Mouse (Mus musculus): ENCODE data around the gene Crip2. TPM values are rescaled to one million over a fixed set of nuclear protein-coding genes. Genes with fewer than 3 reads are reported as not detected.

Crip2 gene
- 52.9 and 129 TPM in 2 replicates for polyA plus RNA-seq (2011; ENCODE audit: insufficient read length, low read depth, missing spikeins)

- Histone ChIP-seq H3K4me1 (ENCODE audit: control insufficient read depth, insufficient read depth, low read length) (peaks cover 2% of the 10 kb centered on the region; the same call in 1 of the 2 replicates), H3K4me3 (ENCODE audit: insufficient read depth, low read length) (peak within 1 kb of the TSS; percentile 75), H3K27ac (ENCODE audit: insufficient read depth, low read length) (peak within 1 kb of the TSS; percentile 12; the same call in 1 of the 2 replicates)
- TF ChIP-seq CTCF (IDR thresholded peaks at IDR 0.05; ENCODE audit: borderline replicate concordance, insufficient read depth, low read length) (no peak), POLR2A (IDR thresholded peaks at IDR 0.05; ENCODE audit: low read depth, low read length) (peak; percentile 78)
Observed at GRCm38 (mm10) chr12:113139908-113140615, at the start of gene Crip2. TSS of gene Crip2 (plus strand) at chr12:113140236.

DNA sequence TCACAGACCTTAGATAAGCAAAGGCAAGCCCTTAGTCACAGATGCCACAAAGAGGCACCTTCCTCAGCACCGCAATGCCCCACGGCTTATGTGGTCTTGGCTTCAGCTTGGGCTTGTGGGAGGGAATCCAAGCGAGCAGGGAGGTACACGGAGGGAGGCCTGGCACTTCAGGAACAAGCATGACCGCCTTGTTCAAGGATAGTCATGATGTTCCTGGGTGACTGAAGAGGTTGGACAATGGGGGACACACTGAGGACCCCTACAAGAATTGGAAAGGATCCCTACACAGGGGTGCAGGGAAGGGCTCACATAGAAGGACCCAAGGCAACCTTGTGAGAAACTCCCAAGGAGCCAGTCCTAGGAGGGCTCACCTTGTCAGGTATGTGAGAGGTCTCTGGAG lies 43.0 kb upstream of the Crip2 start:
- TF ChIP-seq POLR2A (IDR thresholded peaks at IDR 0.05; ENCODE audit: low read depth, low read length) = no peak
- TF ChIP-seq CTCF (IDR thresholded peaks at IDR 0.05; ENCODE audit: borderline replicate concordance, insufficient read depth, low read length) = no peak
- Histone ChIP-seq H3K27ac (ENCODE audit: insufficient read depth, low read length) (no peak overlapping the region), H3K4me1 (ENCODE audit: control insufficient read depth, insufficient read depth, low read length) (peaks cover 7% of the 10 kb centered on the region), H3K4me3 (ENCODE audit: insufficient read depth, low read length) (no peak overlapping the region)

DNA sequence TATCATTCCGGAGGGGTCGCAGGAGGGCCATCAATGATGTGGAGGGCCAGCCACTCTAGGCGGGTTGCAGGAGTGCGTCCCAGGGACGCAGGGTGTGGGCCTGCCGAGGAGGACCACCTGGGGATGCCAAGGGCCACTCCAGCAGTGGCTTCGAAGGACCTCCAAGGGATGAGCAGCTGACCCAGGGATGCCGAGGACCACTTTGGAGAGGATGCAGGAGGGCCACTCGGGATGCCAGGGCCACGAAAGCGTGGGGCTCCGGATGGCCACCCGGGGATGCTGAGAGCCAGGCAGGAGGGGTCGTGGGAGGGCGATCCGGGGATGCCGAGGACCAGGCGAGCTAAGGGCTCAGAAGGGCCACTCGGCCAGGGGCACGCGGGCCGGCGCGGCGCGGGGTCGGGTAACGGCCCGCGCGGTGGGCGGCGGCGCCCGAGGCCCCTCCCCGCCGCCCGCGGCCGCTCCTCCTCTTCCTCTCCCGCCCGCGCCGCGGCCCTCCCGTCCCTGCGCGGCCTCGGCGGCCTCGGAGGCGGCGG lies 42.2 kb upstream of the Crip2 start, which contains the start of gene Mta1:
Mta1 (plus strand) TSS at position 530 of the 533 bp plus-strand sequence.
- Histone ChIP-seq H3K4me3 (ENCODE audit: insufficient read depth, low read length) (peak within 1 kb of the TSS; percentile 98), H3K4me1 (ENCODE audit: control insufficient read depth, insufficient read depth, low read length) (peaks cover 7% of the 10 kb centered on the region), H3K27ac (ENCODE audit: insufficient read depth, low read length) (peak within 1 kb of the TSS; percentile 50)
- peak; percentile 78 for TF ChIP-seq POLR2A (IDR thresholded peaks at IDR 0.05; ENCODE audit: low read depth, low read length)
- TF ChIP-seq CTCF (IDR thresholded peaks at IDR 0.05; ENCODE audit: borderline replicate concordance, insufficient read depth, low read length) = no peak

GRCm38 (mm10) chr12:113098530-113099151 lies 41.4 kb upstream of the Crip2 start:
- H3K4me1 ChIP-seq (ENCODE audit: control insufficient read depth, insufficient read depth, low read length) = peaks cover 7% of the 10 kb centered on the region
- peak overlapping the region; percentile 42 for H3K27ac ChIP-seq (ENCODE audit: insufficient read depth, low read length)
- no peak for TF ChIP-seq POLR2A (IDR thresholded peaks at IDR 0.05; ENCODE audit: low read depth, low read length)
- no peak for TF ChIP-seq CTCF (IDR thresholded peaks at IDR 0.05; ENCODE audit: borderline replicate concordance, insufficient read depth, low read length)
- H3K4me3 ChIP-seq (ENCODE audit: insufficient read depth, low read length) = peak overlapping the region; percentile 98

- TF ChIP-seq POLR2A (IDR thresholded peaks at IDR 0.05; ENCODE audit: low read depth, low read length) = no peak
- TF ChIP-seq CTCF (IDR thresholded peaks at IDR 0.05; ENCODE audit: borderline replicate concordance, insufficient read depth, low read length) = no peak
- Histone ChIP-seq H3K27ac (ENCODE audit: insufficient read depth, low read length) (no peak overlapping the region), H3K4me1 (ENCODE audit: control insufficient read depth, insufficient read depth, low read length) (peaks cover 7% of the 10 kb centered on the region), H3K4me3 (ENCODE audit: insufficient read depth, low read length) (peak overlapping the region; percentile 98)
Observed at GRCm38 (mm10) chr12:113099470-113100237, 40.4 kb upstream of the Crip2 start.

DNA sequence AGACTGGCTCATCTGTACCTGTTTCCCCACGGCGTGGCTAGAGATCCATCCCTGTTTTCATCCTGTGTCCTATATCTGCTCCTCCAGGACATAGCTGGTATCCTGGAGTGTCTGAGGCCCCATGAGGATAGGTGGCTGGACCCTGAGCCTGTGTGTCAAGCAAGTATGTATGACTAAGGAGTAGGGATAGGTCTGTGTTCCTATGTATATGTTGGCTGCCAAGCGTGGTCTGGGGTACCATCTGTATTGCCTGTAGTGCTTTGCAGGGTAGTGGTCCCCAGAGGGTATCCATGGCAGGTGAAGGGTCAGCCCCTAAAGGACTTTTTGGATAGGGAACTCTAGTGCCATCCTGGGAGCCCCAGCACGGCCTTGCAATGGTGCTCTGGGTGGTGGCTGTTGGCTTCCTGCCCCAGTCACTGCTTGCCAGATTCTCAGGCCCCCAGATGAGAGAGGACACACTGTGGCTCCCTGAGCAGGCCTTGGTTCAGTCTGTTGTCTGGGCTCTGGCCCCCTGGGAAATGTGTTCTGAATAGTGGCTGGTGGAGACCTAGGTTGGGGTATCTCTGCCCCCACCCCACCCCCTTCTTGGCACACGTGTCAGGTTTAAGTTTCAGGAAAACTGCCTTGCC lies 39.5 kb upstream of the Crip2 start:
- Histone ChIP-seq H3K4me3 (ENCODE audit: insufficient read depth, low read length) (no peak overlapping the region), H3K4me1 (ENCODE audit: control insufficient read depth, insufficient read depth, low read length) (peaks cover 7% of the 10 kb centered on the region), H3K27ac (ENCODE audit: insufficient read depth, low read length) (no peak overlapping the region)
- no peak for TF ChIP-seq CTCF (IDR thresholded peaks at IDR 0.05; ENCODE audit: borderline replicate concordance, insufficient read depth, low read length)
- no peak for TF ChIP-seq POLR2A (IDR thresholded peaks at IDR 0.05; ENCODE audit: low read depth, low read length)

GRCm38 (mm10) chr12:113101251-113101960 lies 38.6 kb upstream of the Crip2 start:
- TF ChIP-seq CTCF (IDR thresholded peaks at IDR 0.05; ENCODE audit: borderline replicate concordance, insufficient read depth, low read length) (no peak), POLR2A (IDR thresholded peaks at IDR 0.05; ENCODE audit: low read depth, low read length) (no peak)
- Histone ChIP-seq H3K4me1 (ENCODE audit: control insufficient read depth, insufficient read depth, low read length) (peaks cover 7% of the 10 kb centered on the region), H3K4me3 (ENCODE audit: insufficient read depth, low read length) (no peak overlapping the region), H3K27ac (ENCODE audit: insufficient read depth, low read length) (no peak overlapping the region)

DNA sequence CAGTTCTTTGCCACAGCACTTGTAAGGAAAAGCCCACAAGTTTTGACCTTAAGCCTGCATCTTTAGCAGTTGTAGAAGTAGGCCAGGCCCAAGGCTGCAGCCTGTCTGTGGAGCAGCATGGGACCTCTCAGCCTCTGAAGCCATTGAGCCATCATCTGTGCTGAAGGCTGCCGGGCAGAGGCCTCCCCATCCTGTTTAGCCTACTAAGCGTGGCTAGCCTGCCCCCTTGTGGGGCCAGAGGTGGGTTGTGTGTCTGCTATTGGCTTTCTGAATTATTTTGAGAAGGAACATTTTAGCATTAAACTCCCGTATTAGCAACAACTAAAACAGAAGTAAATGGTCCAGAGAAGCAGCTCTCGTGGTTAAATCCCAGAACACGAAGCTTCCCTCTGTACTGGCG lies 37.6 kb upstream of the Crip2 start:
- peaks cover 16% of the 10 kb centered on the region for H3K4me1 ChIP-seq (ENCODE audit: control insufficient read depth, insufficient read depth, low read length)
- no peak overlapping the region for H3K4me3 ChIP-seq (ENCODE audit: insufficient read depth, low read length)
- TF ChIP-seq CTCF (IDR thresholded peaks at IDR 0.05; ENCODE audit: borderline replicate concordance, insufficient read depth, low read length) (peak; percentile 31; the same call in 1 of the 2 replicates), POLR2A (IDR thresholded peaks at IDR 0.05; ENCODE audit: low read depth, low read length) (no peak)
- H3K27ac ChIP-seq (ENCODE audit: insufficient read depth, low read length) = no peak overlapping the region
